Mouse (Mus musculus) E14TG2a.4 (cell line): ENCODE data around the gene Sufu.

Experiments
- CTCF ChIP-seq: conservative IDR thresholded peaks from 2 replicates; pipeline ENCODE4 v1.5.1; 2014; ENCODE audit warnings: low read length
- NANOG ChIP-seq: IDR thresholded peaks from 2 replicates; pipeline ENCODE4 v1.6.1; 2014; ENCODE audit warnings: borderline replicate concordance, low read length, mixed read lengths
- POU5F1 ChIP-seq: IDR thresholded peaks from 2 replicates; pipeline ENCODE4 v1.6.1; 2014; ENCODE audit warnings: low read length, borderline replicate concordance

GRCm38 (mm10) chr19:46347146-46347545, 49.5 kb upstream of the Sufu start:
- TF ChIP-seq CTCF = no peak
- no peak for TF ChIP-seq POU5F1
- no peak for TF ChIP-seq NANOG
